Mouse (Mus musculus) thymus, postnatal 0 days (tissue): ENCODE results near the gene Rhbdd3. TPM values are rescaled to one million over a fixed set of nuclear protein-coding genes. Genes with fewer than 3 reads are reported as not detected.
"Not testable (repeated sequence)": the region's sequence is repeated elsewhere in the genome, so short reads cannot be mapped to it uniquely, and the experiment has no call there.

ENCODE experiments used
- DNase-seq: peaks from one replicate; pipeline ENCODE4 v3.0.0-alpha.2; 2015; ENCODE audit warnings: low spot score
- polyA plus RNA-seq: library from polyadenylated mRNA; unstranded; fragments of >200 nt; fragmentation: Nextera tagmentation; extraction: Ambion mirVana; gene quantifications from 2 replicates; pipeline ENCODE4 v1.2.1, GENCODE M21; 2015

Gene Rhbdd3
- polyA plus RNA-seq, 1 experiment from 2014 or later, result 19.8 TPM

- DNase-seq, result no peak
These were observed 34.3 kb upstream of the Rhbdd3 start for GRCm38 (mm10) chr11:5064282-5065055.

DNA sequence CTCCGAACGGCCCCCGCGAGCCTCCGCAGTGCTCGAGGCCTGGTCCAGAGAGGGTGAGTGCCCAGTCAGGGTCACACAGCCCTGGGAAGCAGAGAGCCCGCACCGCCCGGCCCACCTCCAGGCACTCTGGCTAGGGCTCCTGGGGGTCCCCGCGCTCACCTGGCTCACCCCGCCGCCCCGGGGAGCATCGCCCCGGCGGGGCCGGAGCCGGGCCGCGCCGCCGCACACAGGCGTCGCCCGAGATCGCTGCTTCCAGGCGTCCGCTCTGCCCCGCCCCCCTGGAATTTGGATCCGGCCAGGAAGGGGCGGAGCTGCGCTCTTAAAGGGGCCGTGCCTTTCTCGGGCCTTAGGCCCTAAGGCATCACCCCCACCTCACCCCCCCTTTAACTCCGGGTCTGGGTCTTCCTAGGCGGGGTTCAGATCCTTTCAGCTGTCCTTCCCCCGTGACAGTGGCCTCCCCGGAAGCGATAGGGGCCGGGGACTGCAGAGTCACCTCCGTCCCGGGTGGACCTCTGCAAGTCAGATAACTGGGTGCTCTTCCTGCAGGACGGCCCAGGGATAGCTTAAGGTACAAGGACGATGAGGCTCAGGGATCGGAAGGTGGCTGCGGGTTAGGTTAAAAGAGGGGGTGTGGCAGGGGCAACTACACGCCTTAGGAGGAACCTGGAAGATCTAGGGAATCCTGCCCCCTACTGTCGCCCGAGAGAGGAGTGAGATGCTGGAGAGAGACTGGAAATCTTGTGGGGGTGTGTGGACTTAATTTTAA, 33.5 kb upstream of the Rhbdd3 start, which contains the start of gene Gas2l1:
Gene Gas2l1 (minus strand): TSS at position 272 of the 766 bp plus-strand sequence.
- DNase-seq, result peak; percentile 50

DNA sequence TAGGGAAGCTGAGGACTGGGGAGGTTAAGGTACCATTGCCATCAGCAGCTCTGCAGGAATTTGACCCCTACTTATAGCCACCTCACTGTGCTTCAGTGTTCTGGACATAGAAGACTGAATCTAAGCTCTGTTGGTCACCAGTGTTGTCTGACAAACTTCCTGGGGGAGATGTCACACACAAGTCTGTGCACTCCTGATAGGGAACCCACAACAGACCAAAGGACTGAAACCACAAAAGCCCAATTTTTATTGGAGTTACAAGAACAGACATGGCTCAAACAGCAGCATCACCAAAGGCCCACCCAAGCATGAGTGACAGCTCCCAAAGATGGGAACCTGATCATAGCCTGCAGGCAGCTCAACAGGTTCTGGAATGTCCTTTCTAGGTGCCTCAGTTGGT, 31.7 kb upstream of the Rhbdd3 start:
- DNase-seq, result no peak

GRCm38 (mm10) chr11:5068126-5068971, 30.4 kb upstream of the Rhbdd3 start:
- DNase-seq, result no peak

DNA sequence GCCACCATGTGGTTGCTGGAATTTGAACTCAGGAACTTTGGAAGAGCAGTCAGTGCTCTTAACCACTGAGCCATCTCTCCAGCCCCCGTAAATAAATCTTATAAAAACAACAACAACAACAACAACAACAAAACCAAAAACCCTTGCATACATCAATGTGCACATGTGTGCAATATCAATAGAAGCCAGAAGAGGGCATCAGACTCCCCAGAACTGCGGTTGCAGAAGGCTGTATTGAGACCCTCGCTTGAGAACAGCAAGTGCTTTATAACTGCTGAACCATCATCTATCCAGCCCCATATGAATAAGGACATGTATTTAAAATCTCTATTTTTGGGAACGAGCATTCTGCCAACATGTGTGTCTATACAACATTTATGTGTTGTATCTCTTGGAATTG, 23.8 kb upstream of the Rhbdd3 start:
- DNase-seq, result peak; percentile 53

DNA sequence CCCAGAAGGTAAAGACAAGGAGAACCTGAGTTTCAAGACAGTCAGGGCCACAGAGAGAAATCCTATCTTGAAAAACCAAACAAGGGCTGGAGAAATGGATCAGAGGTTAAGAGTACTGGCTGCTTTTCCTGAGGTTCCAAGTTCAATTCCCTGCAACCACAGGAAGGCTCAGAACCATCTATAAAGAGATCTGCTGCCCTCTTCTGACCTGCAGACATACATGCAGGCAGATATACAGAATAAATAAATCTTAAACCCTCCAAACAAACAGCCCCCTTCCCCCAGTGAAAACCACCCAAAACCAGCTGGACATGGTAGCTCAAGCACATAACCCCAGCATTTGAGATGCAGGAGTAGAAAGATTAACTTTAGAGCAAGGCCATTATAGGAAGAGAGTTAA, 23.0 kb upstream of the Rhbdd3 start:
- DNase-seq, result no peak

DNA sequence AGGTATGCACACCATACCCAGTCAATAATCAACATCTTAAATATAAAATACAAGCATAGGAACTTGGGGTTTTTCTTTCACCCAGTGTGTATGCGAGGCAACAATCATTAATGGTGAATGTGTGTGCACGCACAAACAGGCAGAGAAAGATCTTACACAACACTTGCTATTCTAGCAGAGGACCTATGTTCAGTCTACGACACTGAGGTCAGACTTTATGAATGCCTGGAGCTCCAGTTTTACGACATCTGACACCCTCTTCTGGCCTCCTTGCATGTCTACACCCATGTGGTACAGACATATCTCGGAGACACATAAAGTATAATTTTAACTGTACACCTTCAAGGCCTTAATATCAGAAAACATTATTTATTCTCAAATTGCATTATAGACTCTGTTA, 21.9 kb upstream of the Rhbdd3 start:
- DNase-seq, result not testable (repeated sequence)

DNA sequence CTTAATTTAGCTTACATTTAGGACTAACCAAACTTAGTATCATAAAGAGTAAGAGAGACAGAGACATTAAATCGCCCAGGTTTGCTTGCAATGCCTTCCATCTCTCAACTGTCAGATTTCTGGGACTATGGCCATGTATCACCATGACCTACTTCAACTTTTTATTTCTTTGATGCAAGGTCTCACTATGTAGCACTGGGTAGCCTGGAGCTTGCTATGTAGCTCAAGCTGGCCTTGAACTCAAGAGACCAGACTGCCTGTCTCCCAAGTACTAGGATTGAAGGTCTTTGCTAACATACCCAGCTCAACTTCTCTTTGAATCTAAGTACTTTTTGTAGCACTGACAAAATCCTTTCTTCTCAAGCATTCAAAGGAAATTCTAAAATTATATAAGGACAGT, 9.6 kb upstream of the Rhbdd3 start:
- no peak for DNase-seq

GRCm38 (mm10) chr11:5091706-5092105, 7.0 kb upstream of the Rhbdd3 start:
- no peak for DNase-seq

- DNase-seq, result no peak
These were observed 2.8 kb upstream of the Rhbdd3 start for GRCm38 (mm10) chr11:5095877-5096276.

DNA sequence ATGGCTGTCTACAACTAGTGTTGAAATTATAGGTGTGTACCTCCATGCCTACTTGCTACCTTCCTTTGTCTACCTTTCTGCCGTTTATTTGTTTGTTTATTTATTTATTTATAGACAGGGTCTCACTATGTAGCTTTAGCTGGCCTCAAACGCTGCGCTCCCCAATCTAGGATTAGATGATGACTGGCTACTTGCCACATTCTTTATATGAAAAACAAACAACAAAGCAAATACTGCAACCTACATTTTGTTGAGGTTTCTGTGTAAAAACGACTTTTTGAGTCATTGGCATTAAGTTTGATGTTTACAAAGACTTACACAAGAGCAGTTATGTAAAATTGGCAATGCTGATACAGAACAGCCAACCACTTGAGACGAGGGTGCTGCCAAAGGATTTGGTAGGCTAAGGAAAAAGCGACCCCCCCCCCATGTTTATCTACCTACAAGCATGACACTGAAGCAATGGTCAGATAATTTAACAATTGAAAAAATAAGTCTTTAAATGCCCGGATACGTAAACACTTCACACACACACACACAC, 2.2 kb upstream of the Rhbdd3 start:
- DNase-seq, result no peak

- peak; percentile 12 for DNase-seq
These were observed 541 bp upstream of the Rhbdd3 start for GRCm38 (mm10) chr11:5098035-5098735.

DNA sequence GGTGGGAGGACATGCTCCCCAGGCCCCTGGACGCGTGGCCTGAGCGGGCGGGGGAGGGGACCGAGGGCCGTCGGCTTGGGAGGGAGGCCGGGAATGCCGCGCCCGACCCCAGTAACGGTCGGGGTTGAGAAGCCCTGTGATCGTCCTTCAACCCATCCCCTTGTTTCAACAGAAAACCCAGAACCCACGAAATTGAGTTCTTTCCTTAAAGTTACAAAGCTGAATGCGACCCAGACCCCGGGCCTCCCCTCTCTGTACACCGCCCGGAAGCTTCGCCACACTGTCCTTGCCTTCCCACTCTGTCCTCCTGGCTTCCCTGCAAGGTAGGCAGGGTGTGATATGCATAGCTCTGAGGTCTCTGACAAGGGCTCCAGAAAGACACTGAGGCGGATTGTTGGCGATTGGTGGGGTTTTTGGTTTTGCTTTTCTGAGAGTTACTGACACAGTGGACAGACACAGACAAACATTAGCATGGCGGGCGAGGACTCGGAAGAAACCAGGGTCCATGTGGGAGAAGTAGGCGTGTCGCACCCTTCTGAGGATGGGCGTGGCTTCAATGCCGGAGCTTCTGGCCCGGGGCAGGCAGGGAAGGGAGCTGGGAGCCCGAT, 954 bp downstream of the Rhbdd3 start:
- DNase-seq, result peak; percentile 73

GRCm38 (mm10) chr11:5100283-5100682, 1.6 kb downstream of the Rhbdd3 start:
- no peak for DNase-seq

- no peak for DNase-seq
These were observed 2.1 kb downstream of the Rhbdd3 start for GRCm38 (mm10) chr11:5100801-5101200.

DNA sequence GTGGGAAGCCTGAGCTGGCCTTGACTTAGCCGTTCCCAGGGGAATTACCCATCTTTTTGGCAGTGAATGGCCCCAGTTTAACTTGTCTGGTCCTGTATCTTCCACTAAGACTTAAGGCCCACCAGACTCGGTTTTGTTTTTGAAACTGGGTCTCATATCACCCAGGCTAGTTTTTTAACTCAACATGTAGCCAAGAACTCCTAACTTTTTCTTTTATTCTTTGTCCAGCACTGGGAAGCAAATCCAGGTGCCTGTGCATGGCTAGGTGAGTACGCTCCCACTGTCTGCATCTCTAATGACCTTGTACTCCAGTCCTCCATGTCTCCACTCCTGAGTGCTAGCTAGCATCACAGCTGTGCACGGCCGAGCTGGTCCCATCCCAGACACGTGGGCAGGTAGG, 2.9 kb downstream of the Rhbdd3 start:
- DNase-seq, result no peak

GRCm38 (mm10) chr11:5102384-5102783, 3.7 kb downstream of the Rhbdd3 start:
- no peak for DNase-seq

DNA sequence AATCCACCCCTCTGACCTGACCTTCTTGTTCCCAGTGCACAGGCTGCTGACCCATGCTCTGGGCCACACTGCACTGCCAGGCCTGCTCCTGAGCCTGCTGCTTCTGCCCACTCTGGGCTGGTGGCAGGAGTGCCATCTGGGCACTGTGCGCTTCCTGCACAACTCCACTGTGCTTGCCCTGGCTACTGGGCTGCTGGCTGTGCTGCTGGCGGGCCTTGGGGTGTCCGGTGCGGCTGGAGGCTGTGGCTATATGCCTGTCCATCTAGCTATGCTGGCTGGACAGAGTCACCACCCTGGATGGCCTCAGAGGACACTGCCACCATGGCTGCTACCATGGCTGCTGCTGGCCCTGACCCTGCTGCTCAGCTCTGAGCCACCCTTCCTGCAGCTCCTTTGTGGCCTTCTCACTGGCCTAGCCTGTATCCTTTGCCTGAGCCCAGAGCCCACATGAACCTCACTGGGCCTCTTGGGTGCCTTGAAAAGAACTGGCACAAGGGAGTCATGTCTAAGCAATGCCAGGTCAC, 5.3 kb downstream of the Rhbdd3 start:
- no peak for DNase-seq

DNA sequence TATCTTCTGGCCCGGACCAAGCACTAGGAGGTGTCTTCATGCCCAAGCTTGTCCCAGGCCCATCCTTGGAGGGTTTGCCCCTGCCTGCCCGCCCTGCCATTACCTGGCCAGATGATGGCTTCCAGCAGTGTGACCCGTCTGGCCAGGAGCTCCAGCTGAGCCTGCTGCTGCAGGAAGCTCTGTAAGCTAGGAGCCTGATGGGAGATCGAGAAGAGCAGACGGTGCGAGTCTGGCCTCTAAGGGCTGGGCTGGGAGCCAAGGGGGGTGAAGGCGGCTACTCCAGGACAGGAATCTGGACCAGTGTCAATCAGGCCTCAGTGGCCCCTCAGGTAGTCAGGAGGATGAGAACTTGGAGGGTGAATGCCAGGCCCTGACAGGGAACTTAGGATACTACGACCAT, 10.7 kb downstream of the Rhbdd3 start:
- no peak for DNase-seq

DNA sequence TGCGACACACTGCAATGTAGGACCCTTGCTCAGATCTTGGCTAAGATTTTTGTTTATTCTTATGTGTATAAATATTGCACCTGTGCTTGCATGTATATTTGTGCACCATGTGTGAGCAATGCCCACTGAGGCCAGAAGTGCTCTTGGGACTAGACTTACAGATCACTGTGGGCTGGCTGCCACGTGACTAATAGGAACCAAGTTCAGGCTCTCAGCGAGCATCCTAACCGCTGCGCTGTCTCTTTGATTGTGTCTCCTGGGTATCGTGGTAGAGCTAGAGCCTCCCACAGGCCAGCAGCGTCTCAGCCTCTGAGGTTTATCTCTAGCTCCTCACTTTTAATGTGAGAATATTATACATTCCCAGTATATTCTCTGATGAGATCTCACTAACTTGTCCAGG, 14.9 kb downstream of the Rhbdd3 start:
- peak; percentile 23 for DNase-seq
